Mouse (Mus musculus) A20 (cell line): ENCODE results near the gene Prss36.

Experiments
- DNase-seq: peaks from one replicate; pipeline ENCODE4 v3.0.0-alpha.2; 2011; ENCODE audit warnings: low read depth, low spot score

Prss36 gene

GRCm38 (mm10) chr7:127935028-127935722, 11.3 kb downstream of the Prss36 start:
- peak; percentile 97 for DNase-seq

GRCm38 (mm10) chr7:127934075-127934474, 12.4 kb downstream of the Prss36 start:
- no peak for DNase-seq

GRCm38 (mm10) chr7:127932273-127933031, 14.1 kb downstream of the Prss36 start:
- DNase-seq, result no peak

- no peak for DNase-seq
Measured at GRCm38 (mm10) chr7:127931351-127932135, 15.0 kb downstream of the Prss36 start.

- DNase-seq, result no peak
Measured at GRCm38 (mm10) chr7:127930636-127931035, 15.9 kb downstream of the Prss36 start.

GRCm38 (mm10) chr7:127929923-127930322, 16.6 kb downstream of the Prss36 start, which contains the start of gene Prss8:
Prss8 (minus strand) TSS chr7:127930104.
- no peak for DNase-seq

GRCm38 (mm10) chr7:127928596-127928995, 17.9 kb downstream of the Prss36 start:
- DNase-seq, result no peak

GRCm38 (mm10) chr7:127927726-127928125, 18.8 kb downstream of the Prss36 start:
- DNase-seq, result no peak

- DNase-seq, result no peak
Measured at GRCm38 (mm10) chr7:127926846-127927245, 19.7 kb downstream of the Prss36 start.

GRCm38 (mm10) chr7:127926066-127926465, 20.5 kb downstream of the Prss36 start:
- DNase-seq, result no peak

GRCm38 (mm10) chr7:127925252-127925651, 21.3 kb downstream of the Prss36 start:
- no peak for DNase-seq

- DNase-seq, result no peak
Measured at GRCm38 (mm10) chr7:127923714-127924113, 22.8 kb downstream of the Prss36 start.

- DNase-seq, result peak; percentile 84
Measured at GRCm38 (mm10) chr7:127922451-127923275, 23.9 kb downstream of the Prss36 start.

- DNase-seq, result peak; percentile 72
Measured at GRCm38 (mm10) chr7:127921516-127921915, 25.0 kb downstream of the Prss36 start.

- DNase-seq, result peak; percentile 67
Measured at GRCm38 (mm10) chr7:127919290-127919689, 27.2 kb downstream of the Prss36 start.

- DNase-seq, result peak; percentile 78
Measured at GRCm38 (mm10) chr7:127918203-127918602, 28.3 kb downstream of the Prss36 start.

GRCm38 (mm10) chr7:127915293-127915692, 31.2 kb downstream of the Prss36 start:
- DNase-seq, result peak; percentile 74

GRCm38 (mm10) chr7:127912938-127913337, 33.6 kb downstream of the Prss36 start:
- no peak for DNase-seq

GRCm38 (mm10) chr7:127912190-127912871, 34.2 kb downstream of the Prss36 start, which contains the start of gene Kat8:
Kat8 (plus strand) TSS chr7:127912516.
- DNase-seq, result peak; percentile 96

GRCm38 (mm10) chr7:127908656-127909055, 37.9 kb downstream of the Prss36 start:
- DNase-seq, result no peak
